Mouse (Mus musculus) right cerebral cortex, postnatal 25 days (tissue): Measurements from ENCODE around the gene Cks1b.
A peak's percentile ranks its signal among the peaks of the same experiment; 100 is the strongest.

Source experiments
- DNase-seq: peaks from one replicate; pipeline ENCODE4 v3.0.0; 2022

Gene Cks1b

DNA sequence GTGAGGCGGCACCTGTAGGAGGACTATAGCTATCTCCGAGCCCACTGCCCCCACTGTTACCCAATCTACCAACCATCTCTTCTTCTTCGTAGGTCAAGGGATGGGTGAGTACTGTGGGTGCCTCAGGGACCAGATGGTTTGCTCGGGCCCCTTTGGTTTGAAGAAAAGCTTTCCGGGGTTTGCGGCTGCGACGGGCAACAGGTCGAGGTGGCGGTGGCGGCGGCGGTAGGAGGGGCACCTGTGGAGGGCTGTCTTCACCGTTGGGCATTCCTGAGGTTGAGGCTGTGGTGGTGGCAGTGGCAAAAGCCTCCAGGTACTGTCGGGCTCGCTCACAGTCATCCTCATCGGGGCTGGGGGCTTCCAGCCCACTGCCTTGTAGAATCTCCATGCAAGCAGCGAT is 37.5 kb downstream of the Cks1b start:
- no peak for DNase-seq

DNA sequence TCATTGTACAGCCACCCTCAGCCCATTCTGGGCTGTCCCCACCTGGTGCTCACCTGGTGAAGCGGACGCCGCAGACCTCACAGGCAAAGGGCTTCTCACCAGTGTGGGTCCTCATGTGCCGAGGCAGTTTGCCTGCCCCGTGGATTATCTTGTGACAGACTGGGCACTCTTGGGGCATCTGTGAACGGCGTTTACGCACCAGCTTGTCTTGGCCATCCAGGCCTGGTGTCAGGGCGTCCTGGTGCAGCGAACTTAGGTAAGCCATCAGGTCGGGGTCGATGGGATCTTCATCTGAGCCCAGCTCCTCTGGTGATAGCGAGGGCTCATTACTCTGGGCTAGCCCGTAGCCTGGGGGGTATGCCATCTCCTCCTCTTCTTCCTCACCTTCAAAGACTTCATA is 37.9 kb downstream of the Cks1b start:
- no peak for DNase-seq

DNA sequence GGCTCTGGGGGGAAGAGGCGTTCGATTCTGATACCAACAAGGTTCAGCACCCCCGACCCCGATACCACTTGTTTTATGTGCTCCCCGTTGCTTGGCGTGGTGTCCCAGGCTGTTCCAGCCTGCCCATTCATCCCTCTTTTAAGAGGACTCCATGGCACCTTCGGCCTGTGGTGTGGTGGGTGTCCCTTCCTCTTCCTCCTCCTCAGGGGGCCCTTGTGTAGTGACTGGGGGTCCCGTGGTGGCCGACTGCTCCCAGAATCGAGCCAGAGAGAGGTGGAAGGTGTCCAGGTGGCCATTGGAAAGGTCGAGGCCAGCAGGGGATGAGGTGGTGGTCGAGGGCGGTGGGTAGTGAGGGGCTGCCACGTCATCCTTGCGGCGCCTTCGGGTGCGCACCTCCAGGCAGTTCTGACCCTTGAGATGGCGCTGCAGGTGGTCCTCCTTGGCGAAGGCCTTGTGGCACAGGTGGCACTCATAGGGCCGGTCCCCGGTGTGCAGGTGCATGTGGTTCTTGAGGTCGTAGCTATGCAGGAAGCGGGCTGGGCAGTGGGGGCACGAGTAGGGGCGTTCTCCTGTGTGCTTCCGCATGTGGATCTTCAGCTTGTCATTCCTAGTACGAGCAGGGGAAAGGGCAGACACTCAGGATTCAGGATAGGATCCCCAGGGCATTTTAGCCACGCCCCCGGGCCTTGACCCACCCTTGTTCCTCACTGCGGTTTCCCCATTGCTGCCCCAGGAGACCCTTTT is 38.6 kb downstream of the Cks1b start:
- DNase-seq, result no peak

DNA sequence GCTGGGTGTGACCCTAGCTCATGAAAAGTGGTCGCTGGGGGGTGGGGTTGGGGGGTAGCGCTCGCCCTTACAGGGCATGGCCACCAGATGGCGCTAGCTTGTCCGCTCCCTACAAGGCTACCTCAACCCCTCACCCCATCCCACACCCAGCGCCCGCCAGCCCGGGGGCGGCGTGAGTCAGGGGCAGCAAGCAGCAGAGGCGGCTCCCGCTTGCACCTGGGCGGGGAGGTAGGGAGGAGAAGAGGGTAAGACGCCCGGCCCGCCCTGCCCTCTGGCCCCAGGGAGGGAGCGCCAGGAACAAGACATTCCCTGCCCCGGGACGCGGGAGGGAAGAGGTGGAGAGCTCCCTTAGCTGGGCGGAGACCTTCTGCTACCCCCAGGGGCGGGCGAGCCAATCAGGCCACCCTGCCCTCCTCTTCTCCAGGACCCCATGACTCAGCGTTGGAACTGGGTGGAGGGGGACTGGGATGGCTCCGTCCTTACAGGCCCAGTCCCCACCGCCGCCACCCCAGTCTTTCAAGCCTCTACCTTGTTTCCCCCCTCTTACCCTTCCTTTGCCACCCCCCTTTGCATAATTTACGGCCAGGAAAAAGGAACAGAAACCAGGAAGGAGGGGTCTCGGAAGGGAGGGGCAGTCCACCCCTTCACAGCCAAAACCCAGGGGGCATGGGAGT is 39.7 kb downstream of the Cks1b start:
- peak; percentile 77 for DNase-seq

DNA sequence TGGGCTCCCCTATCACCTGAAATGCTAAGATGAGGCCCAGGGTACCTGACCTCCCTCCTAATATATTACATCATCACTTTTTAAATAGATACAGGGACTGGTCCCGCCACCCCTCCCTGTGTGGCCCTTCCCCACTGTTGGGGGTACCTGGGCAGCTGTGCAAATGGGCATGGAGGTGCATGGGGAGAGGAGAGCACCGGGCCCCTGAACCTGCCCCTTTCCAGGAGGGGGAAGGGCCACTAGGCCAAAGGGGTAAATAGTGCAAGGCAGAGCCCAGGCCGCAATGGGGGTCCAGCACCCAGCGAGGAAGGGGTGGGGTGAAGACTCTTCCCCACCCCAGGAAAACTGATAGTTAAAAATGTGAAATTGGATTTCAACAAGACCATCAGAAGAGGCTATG is 40.4 kb downstream of the Cks1b start:
- DNase-seq, result no peak

DNA sequence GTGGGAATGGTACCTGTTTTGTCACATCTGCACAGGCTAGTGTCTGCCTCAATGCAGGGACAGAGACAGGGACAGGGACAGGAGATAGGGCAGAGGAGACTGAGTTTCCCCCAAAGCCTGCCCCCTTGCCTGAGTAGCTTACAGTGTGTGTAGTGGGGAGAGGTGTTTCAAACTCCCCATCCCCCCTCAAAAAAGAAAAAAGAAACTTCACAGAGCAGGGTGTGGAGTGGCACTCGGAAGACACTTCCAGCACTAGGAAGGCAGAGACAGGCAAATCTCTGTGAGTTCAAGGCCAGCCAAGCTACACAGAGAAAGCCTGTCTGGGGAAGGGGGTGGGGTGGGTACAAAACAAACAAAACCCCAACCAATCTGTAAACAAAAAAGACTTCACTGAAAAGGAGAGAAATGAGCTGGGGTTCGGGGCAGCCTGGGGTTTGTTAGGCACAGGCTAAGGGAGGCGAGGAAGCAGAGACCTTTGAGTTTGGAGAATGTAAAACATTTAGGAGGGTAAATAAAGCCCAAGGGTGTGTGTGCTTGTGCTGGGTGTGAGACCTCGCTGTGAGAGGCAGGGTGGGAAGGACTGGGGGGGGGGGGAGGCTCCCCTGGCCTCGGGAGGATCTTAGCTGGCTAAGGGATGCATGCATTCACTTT is 44.5 kb downstream of the Cks1b start:
- no peak for DNase-seq

DNA sequence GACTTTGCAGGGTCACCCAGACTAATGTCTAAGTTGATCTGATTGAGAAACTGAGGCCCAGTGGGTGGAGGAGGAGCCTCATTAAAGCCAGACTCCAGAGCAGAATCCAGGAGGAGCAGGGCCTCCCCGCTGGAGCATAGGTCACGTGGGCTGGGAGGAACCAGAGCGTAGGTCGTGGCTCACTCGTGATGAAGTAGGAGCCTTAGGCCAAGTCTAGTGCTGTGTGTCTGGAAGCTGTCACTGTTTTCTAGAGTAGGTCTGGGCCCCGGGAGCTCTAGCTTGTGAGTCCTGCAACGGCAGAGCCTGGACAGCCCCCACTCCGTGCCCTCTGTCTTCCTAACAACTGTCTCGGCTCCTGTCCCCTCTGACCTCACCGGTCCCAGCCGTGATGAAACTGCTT is 50.8 kb downstream of the Cks1b start:
- no peak for DNase-seq

DNA sequence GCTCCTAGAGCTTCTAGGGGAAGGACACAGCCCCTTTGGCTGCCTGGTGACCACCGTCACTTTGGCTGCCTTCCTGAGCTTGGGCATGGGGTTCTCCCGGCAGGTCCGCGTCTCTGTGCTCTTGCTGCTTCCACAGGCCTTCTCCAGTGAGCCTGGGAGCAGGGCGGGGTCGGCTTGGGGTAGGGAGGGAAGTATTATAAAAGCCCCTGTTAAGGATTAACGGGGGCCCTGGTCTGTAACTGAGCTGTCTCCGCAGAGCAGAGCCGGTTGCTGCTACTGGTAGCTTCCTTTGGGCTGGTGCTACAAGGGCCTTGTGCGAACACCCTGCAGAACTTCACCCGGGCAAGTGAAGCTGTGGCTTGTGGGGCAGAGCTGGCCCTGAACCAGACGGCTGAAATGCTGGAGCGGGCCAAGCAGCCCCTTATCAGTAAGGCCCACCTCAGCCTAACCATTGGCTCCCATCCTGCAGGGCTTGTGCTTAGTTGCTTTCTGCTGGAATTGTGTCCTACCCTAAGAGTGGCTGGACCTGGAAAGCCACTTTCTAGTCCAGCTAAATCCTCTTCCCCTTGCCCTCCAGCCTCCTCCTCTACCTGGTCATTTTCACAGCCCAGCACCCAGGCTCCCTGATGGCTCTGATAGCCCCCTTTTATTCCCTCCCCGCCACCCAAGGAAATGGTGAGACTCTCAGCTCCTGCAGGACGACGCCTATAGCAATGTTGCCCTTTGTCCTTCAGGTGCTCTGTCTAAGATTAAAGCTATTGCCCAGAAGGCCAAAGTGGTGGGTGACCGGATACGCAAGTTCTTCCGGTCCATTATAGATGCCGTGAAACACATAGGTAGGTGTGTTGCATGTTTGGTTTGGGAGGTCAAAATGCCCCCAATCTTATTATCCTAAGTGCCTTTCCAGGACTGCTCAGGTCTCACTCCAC is 52.4 kb downstream of the Cks1b start:
- no peak for DNase-seq
